Comparison of ENCODE assay signal across 9 mouse cellular contexts in genomic region chr16:77238358-77239175, GRCm38 (mm10).
DNase-seq lines count a peak whose midpoint lies in the region; ATAC-seq and TF ChIP-seq lines count a peak whose summit lies in the region.
"Had no signal": no experiment of that assay in that cellular context is flagged by ENCODE, and none has a peak within 500 bp of the region (broad histone marks: within the 10 kb centered on the region; RNA-seq: fewer than 3 reads in every experiment).

No protein-coding gene starts in this region.

- no peak overlapping the region for H3K27ac ChIP-seq in lung, embryonic 14.5 days (ENCODE audit: low read depth)
- H3K27ac ChIP-seq in forebrain, embryonic 13.5 days: peak overlapping the region; percentile 99
- peak overlapping the region; percentile 89 for H3K27ac ChIP-seq in left cerebral cortex, adult 2 months
- no peak overlapping the region for H3K27ac ChIP-seq in heart, adult 2 months
- H3K27ac ChIP-seq: macrophage had no signal

- WGBS in lung, embryonic 14.5 days: 52% methylated on average over 13 of the region's 13 CpGs
- WGBS in forebrain, embryonic 13.5 days: 15% methylated on average over 13 of the region's 13 CpGs
- whole genome bisulfite sequencing in heart, adult 2 months: 82% methylated on average over 13 of the region's 13 CpGs

- TF ChIP-seq POLR2A in heart, adult 2 months (IDR thresholded peaks at IDR 0.05; ENCODE audit: insufficient read depth, low read depth, low read length): no peak

- no peaks in the 10 kb centered on the region for H3K36me3 ChIP-seq in lung, embryonic 14.5 days (ENCODE audit: insufficient read depth)
- H3K36me3 ChIP-seq in forebrain, embryonic 13.5 days (ENCODE audit: poor library complexity, severe bottlenecking): no peaks in the 10 kb centered on the region
- no peaks in the 10 kb centered on the region for H3K36me3 ChIP-seq in heart, adult 2 months (ENCODE audit: control insufficient read depth, insufficient read depth, low read length)

- no peak overlapping the region for H3K4me2 ChIP-seq in lung, embryonic 14.5 days
- peak overlapping the region; percentile 63 for H3K4me2 ChIP-seq in forebrain, embryonic 13.5 days

- TF ChIP-seq CTCF in lung, embryonic 14.5 days (IDR thresholded peaks at IDR 0.05; ENCODE audit: low read depth): no peak
- no peak for TF ChIP-seq CTCF in left cerebral cortex, adult 2 months (IDR thresholded peaks at IDR 0.05)
- TF ChIP-seq CTCF in heart, adult 2 months (IDR thresholded peaks at IDR 0.05): no peak

- no peaks in the 10 kb centered on the region for H3K79me2 ChIP-seq in heart, adult 2 months (replicated peaks; ENCODE audit: control insufficient read depth, insufficient read depth, low read length)

- H3K4me1 ChIP-seq in lung, embryonic 14.5 days (ENCODE audit: insufficient read depth): peaks cover 6% of the 10 kb centered on the region; the same call in 1 of the 2 replicates
- peaks cover 47% of the 10 kb centered on the region for H3K4me1 ChIP-seq in forebrain, embryonic 13.5 days
- peaks cover 1% of the 10 kb centered on the region for H3K4me1 ChIP-seq in heart, adult 2 months (ENCODE audit: control insufficient read depth, insufficient read depth, low read length)

- ATAC-seq in lung, embryonic 14.5 days (ENCODE audit: insufficient read depth): peak; percentile 82
- peak; percentile 37 for ATAC-seq in forebrain, embryonic 13.5 days

- peak; percentile 84 for DNase-seq in lung, embryonic 14.5 days
- DNase-seq in lung, postnatal 25 days (ENCODE audit: low spot score): no peak
- DNase-seq in left cerebral cortex, adult 2 months (ENCODE audit: extremely low spot score in 1 of 2, low spot score in 2 of 2): peak in 1 of 2 experiments; percentile 34
- DNase-seq in right cerebral cortex, postnatal 4 days: peak; percentile 41
- no peak for DNase-seq in heart, adult 2 months
- DNase-seq in adrenal gland, postnatal 25 days: no peak
- DNase-seq in heart, postnatal 36 days: no peak

- TF ChIP-seq EP300 in heart, adult 2 months (IDR thresholded peaks at IDR 0.05; ENCODE audit: insufficient read depth, low read depth, low read length): no peak

- no peaks in the 10 kb centered on the region for H3K27me3 ChIP-seq in lung, embryonic 14.5 days (ENCODE audit: insufficient read depth, low read length)
- no peaks in the 10 kb centered on the region for H3K27me3 ChIP-seq in forebrain, embryonic 13.5 days
- no peaks in the 10 kb centered on the region for H3K27me3 ChIP-seq in heart, adult 2 months (ENCODE audit: control insufficient read depth, insufficient read depth, low read length)

- intact Hi-C loops in left cerebral cortex, adult 2 months (cut with DNase I): loop anchor here (5.0 kb wide), 5 partner anchors 86 to 919 kb away; no protein-coding TSS in a partner anchor
- intact Hi-C loops in heart, adult 2 months (cut with DNase I): no loop called here
- intact Hi-C loops in heart, postnatal 36 days (cut with DNase I): no loop called here

- H3K9ac ChIP-seq in lung, embryonic 14.5 days: no peak overlapping the region
- peak overlapping the region; percentile 63 for H3K9ac ChIP-seq in forebrain, embryonic 13.5 days
- no peak overlapping the region for H3K9ac ChIP-seq in heart, adult 2 months (ENCODE audit: low read depth, low read length)

- H3K9me3 ChIP-seq in lung, embryonic 14.5 days (ENCODE audit: low read depth, low read length): no peaks in the 10 kb centered on the region
- H3K9me3 ChIP-seq in forebrain, embryonic 13.5 days (replicated peaks): no peaks in the 10 kb centered on the region

- H3K4me3 ChIP-seq in lung, embryonic 14.5 days (ENCODE audit: low read depth, low read length): no peak overlapping the region
- H3K4me3 ChIP-seq in forebrain, embryonic 13.5 days: peak overlapping the region; percentile 32
- H3K4me3 ChIP-seq in left cerebral cortex, adult 2 months: peak overlapping the region; percentile 50
- H3K4me3 ChIP-seq in heart, adult 2 months: no peak overlapping the region

Comparison
In these comparisons a context has a peak if more than half of its experiments do, and no peak if none do; other contexts are left out.
1. DNase-seq: peak in lung, embryonic 14.5 days (single experiment) and right cerebral cortex, postnatal 4 days (single experiment); none in lung, postnatal 25 days (single experiment), heart, adult 2 months (0 of 2), adrenal gland, postnatal 25 days (single experiment) and heart, postnatal 36 days (0 of 2).
2. H3K27ac ChIP-seq: peak in forebrain, embryonic 13.5 days (single experiment) and left cerebral cortex, adult 2 months (single experiment); none in lung, embryonic 14.5 days (single experiment) and heart, adult 2 months (single experiment).
3. H3K4me3 ChIP-seq: peak in forebrain, embryonic 13.5 days (single experiment) and left cerebral cortex, adult 2 months (single experiment); none in lung, embryonic 14.5 days (single experiment) and heart, adult 2 months (single experiment).